Mouse (Mus musculus) intestine, embryonic 14.5 days (tissue): ENCODE data around the gene Bzw2. TPM values are rescaled to one million over a fixed set of nuclear protein-coding genes. Genes with fewer than 3 reads are reported as not detected.

Source experiments
- ATAC-seq: fragments of 200-750 bp; cut with Nextera tagmentation; replicated peaks from 2 replicates; pipeline ENCODE4 v1.8.0; 2017; ENCODE audit warnings: low read depth, moderate number of reproducible peaks, moderate TSS enrichment, moderate library complexity; ENCODE audit not compliant: low FRiP score, low TSS enrichment
- DNase-seq: peaks from one replicate; pipeline ENCODE4 v3.0.0-alpha.2; 2018; ENCODE audit warnings: low spot score
- H3K27ac ChIP-seq: fragments of 300-500 bp; sonication (generic); 2 replicates; pipeline ENCODE4 v1.5.1; 2014; ENCODE audit warnings: low read depth, mild to moderate bottlenecking, control low read depth
- H3K27me3 ChIP-seq: fragments of 300-500 bp; sonication (generic); replicated peaks from 2 replicates; pipeline ENCODE4 v1.6.1; 2014; ENCODE audit warnings: low read length, control low read depth; ENCODE audit not compliant: control insufficient read depth, insufficient read depth
- H3K36me3 ChIP-seq: fragments of 300-500 bp; sonication (generic); 2 replicates; pipeline ENCODE4 v1.6.1; 2014; ENCODE audit warnings: low read length, control low read depth; ENCODE audit not compliant: control insufficient read depth, insufficient read depth
- H3K4me1 ChIP-seq: fragments of 300-500 bp; sonication (generic); replicated peaks from 2 replicates; pipeline ENCODE4 v1.6.1; 2014; ENCODE audit warnings: low read length, control low read depth, mixed read lengths; ENCODE audit not compliant: control insufficient read depth, insufficient read depth
- H3K4me2 ChIP-seq: fragments of 300-500 bp; sonication (generic); 2 replicates; pipeline ENCODE4 v1.6.1; 2014; ENCODE audit warnings: low read length
- H3K4me3 ChIP-seq: fragments of 300-500 bp; sonication (generic); 2 replicates; pipeline ENCODE4 v1.5.1; 2014; ENCODE audit warnings: low read depth, low read length, control low read depth, mixed read lengths
- H3K9ac ChIP-seq: fragments of 300-500 bp; sonication (generic); 2 replicates; pipeline ENCODE4 v1.6.1; 2014; ENCODE audit warnings: mild to moderate bottlenecking, low read length
- H3K9me3 ChIP-seq: fragments of 300-500 bp; sonication (generic); 2 replicates; pipeline ENCODE4 v1.6.1; 2016; ENCODE audit warnings: low read length, control low read depth; ENCODE audit not compliant: control insufficient read depth
- WGBS: fragments of 180-500 bp; shearing (Covaris S2); extraction: QIAGEN DNeasy Blood & Tissue Kit; methylation state at CpG from one replicate; pipeline ENCODE4 v1.1.7; 2014; 5-methylcytosine and 5-hydroxymethylcytosine counted together
- polyA plus RNA-seq: library from polyadenylated mRNA; unstranded; fragments of >200 nt; fragmentation: Nextera tagmentation; extraction: Ambion mirVana; gene quantifications from 2 replicates; pipeline ENCODE4 v1.2.1, GENCODE M21; 2014

Bzw2 gene
- polyA plus RNA-seq, 1 experiment from 2014 or later, result 235 TPM

DNA sequence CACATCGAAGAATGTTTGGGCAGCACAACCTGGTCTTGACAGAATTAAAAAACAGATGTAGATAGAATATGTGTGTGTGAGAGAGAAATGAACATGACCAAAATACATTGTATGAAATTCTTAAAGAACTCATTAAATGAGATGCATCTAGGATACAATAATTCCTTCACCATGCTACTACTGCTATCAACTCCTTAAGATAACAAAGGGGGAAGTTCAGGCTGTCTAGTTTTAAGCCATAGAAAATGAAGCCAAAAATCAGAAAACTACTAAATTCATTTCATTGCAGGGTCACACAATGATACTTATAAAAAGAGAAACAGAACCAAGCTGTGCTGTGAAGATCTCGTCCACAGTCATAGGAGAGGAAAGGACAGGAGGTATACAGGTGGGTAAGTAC, 25.6 kb downstream of the Bzw2 start:
- Histone ChIP-seq H3K9ac (no peak overlapping the region), H3K4me2 (no peak overlapping the region), H3K27me3 (no peaks in the 10 kb centered on the region), H3K4me3 (no peak overlapping the region), H3K36me3 (peaks cover 44% of the 10 kb centered on the region), H3K27ac (no peak overlapping the region), H3K4me1 (no peaks in the 10 kb centered on the region), H3K9me3 (no peaks in the 10 kb centered on the region)
- DNase-seq (no peak), ATAC-seq (no peak)
- WGBS, result 97% methylated on average over 2 of the region's 2 CpGs

- Histone ChIP-seq H3K4me2 (no peak overlapping the region), H3K4me3 (no peak overlapping the region), H3K9ac (no peak overlapping the region), H3K27ac (no peak overlapping the region), H3K27me3 (no peaks in the 10 kb centered on the region), H3K36me3 (peaks cover 49% of the 10 kb centered on the region), H3K4me1 (no peaks in the 10 kb centered on the region), H3K9me3 (no peaks in the 10 kb centered on the region)
- 91% methylated on average over 5 of the region's 5 CpGs for WGBS
- ATAC-seq (no peak), DNase-seq (no peak)
These were observed 28.1 kb downstream of the Bzw2 start for GRCm38 (mm10) chr12:36129826-36130225.

DNA sequence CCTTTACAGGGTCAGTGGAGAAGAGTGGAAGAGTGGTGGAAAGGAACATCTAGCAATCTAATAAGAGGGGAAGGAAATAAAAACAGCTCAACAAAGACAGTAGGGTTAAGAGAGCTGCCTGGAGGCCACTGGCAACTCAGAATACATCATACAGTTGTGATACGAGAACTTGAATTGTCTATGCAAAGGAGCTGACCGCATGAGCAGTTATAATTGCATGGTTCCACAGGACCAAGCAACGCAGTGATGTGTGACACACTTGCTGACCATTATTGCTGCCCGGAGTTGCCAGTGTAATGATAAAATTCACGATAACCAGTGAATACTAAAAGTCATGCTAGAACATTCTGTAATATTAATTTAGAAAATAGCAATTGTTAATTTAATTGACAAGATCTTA, 31.8 kb downstream of the Bzw2 start:
- Histone ChIP-seq H3K4me3 (no peak overlapping the region), H3K9ac (no peak overlapping the region), H3K4me1 (no peaks in the 10 kb centered on the region), H3K36me3 (peaks cover 64% of the 10 kb centered on the region), H3K4me2 (no peak overlapping the region), H3K9me3 (no peaks in the 10 kb centered on the region), H3K27me3 (no peaks in the 10 kb centered on the region), H3K27ac (no peak overlapping the region)
- ATAC-seq, result no peak
- 95% methylated on average over 5 of the region's 5 CpGs for WGBS
- no peak for DNase-seq

DNA sequence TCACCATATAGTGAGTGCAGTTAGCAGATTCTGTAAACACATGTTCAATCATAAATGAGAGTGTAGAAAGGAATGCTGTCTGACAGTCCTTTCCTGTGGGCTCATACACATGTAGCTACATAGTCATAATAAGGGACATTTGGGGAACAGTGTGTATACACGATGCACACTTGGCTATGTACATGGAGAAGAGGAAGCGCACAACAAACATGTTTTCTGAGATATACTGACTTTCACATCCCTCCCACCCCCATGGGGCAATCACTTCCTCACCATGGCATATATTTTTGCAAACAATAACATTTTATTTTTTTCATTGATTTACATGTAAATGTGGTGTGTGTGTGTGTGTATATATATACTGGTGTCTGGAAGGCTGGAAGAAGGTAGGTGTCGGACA, 38.6 kb downstream of the Bzw2 start:
- Histone ChIP-seq H3K27me3 (no peaks in the 10 kb centered on the region), H3K4me2 (no peak overlapping the region), H3K4me3 (no peak overlapping the region), H3K27ac (no peak overlapping the region), H3K9ac (no peak overlapping the region), H3K36me3 (peaks cover 90% of the 10 kb centered on the region), H3K9me3 (no peaks in the 10 kb centered on the region), H3K4me1 (no peaks in the 10 kb centered on the region)
- DNase-seq, result no peak
- no peak for ATAC-seq
- WGBS, result 86% methylated on average over 3 of the region's 3 CpGs

DNA sequence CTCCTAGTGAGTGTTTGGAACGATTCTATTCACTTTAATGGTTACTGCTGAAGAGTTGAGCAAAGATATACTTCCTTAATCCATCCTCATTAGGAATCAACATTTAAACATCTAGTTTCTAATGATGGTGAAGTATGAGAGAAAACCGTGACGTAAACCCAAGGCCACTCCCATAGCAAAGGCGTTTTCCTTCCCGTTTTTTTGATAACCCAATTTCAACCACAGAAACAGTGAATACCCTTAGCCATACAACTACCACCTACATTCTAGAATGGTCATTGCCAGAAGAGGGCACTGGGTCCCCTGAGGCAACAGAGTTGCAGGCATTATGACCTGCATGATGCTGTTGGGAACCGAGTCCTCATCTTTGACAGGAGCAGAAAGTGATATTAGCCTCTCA, 40.7 kb downstream of the Bzw2 start:
- Histone ChIP-seq H3K9ac (no peak overlapping the region), H3K9me3 (no peaks in the 10 kb centered on the region), H3K4me3 (no peak overlapping the region), H3K36me3 (peaks cover 90% of the 10 kb centered on the region), H3K4me2 (no peak overlapping the region), H3K4me1 (no peaks in the 10 kb centered on the region), H3K27ac (no peak overlapping the region), H3K27me3 (no peaks in the 10 kb centered on the region)
- ATAC-seq (no peak), DNase-seq (no peak)
- 93% methylated on average over 6 of the region's 6 CpGs for WGBS

GRCm38 (mm10) chr12:36112081-36112480, 45.8 kb downstream of the Bzw2 start:
- 95% methylated on average over 3 of the region's 3 CpGs for WGBS

DNA sequence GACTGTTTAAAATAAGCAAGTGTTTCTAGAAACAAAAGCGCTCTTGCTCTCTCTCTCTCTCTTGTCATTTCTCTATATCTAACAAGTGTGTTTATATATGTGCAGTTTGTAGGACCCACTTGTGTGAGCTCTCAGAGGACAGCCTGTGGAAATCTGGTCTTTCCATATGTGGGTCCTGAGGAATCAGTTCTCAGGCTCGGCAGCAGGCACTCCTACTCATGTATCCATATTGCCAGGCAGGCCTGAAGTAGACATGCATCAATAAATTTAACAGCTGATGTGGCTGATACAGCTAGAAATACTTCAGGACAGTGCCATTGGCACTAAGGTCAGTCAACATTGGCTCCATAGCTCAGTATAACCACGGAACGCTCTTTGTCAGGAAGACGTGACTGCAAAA, 46.8 kb downstream of the Bzw2 start:
- WGBS, result 85% methylated on average over 5 of the region's 5 CpGs
- H3K9ac ChIP-seq, result no peak overlapping the region
- ATAC-seq (no peak), DNase-seq (no peak)
- H3K4me1 ChIP-seq, result no peaks in the 10 kb centered on the region
- H3K27me3 ChIP-seq, result no peaks in the 10 kb centered on the region
- H3K4me2 ChIP-seq, result no peak overlapping the region
- no peaks in the 10 kb centered on the region for H3K9me3 ChIP-seq
- H3K36me3 ChIP-seq, result peaks cover 85% of the 10 kb centered on the region
- no peak overlapping the region for H3K27ac ChIP-seq
- no peak overlapping the region for H3K4me3 ChIP-seq

More at GRCm38 (mm10) chr12:36112081-36112480, 45.8 kb downstream of the Bzw2 start:
- Histone ChIP-seq H3K36me3 (peaks cover 90% of the 10 kb centered on the region), H3K9me3 (no peaks in the 10 kb centered on the region), H3K9ac (no peak overlapping the region), H3K27ac (no peak overlapping the region), H3K27me3 (no peaks in the 10 kb centered on the region), H3K4me1 (no peaks in the 10 kb centered on the region), H3K4me3 (no peak overlapping the region), H3K4me2 (no peak overlapping the region)
- no peak for ATAC-seq
- no peak for DNase-seq

DNA sequence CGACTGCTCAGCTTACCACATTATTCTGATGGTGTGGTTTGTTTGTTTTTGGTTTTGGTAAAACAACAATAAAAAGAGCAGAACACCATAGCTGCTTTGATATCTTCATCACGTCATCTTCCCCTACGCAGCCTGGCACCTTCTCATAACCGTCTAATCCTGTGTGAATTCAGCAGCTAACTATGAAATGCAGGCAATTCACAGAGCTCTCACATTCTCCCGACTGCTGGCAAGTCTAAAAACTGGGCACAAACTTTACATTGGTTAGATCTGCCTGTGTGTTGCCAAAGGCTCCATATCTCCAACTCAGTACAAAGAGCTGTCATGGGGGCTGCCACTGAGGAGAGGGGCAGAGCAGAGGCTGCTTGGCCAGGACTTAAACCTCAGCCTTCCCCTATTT, 47.4 kb downstream of the Bzw2 start:
- no peak for DNase-seq
- ATAC-seq, result no peak
- H3K36me3 ChIP-seq, result peaks cover 84% of the 10 kb centered on the region

DNA sequence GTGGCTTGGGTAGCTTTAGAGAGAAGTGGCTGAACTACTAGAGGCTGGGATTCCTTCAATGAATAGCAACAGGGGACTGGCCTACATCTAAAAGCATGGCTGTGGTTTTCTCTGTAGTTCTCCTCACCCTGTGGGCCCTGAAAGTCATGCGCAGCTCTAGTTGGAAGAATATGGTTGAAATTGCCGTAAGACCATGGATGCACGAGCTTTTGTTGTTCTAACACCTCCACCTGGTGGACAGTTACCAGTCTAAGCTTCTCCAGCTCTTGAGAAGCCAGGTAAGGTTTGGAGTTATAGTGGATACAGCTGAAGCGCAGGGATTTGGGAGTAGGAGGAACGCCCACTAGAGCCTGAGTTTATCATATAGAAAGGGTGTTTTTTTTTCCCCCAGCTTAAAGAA, 49.4 kb downstream of the Bzw2 start:
- Histone ChIP-seq H3K27me3 (no peaks in the 10 kb centered on the region), H3K36me3 (peaks cover 76% of the 10 kb centered on the region), H3K4me2 (no peak overlapping the region), H3K9ac (no peak overlapping the region), H3K27ac (no peak overlapping the region), H3K9me3 (no peaks in the 10 kb centered on the region), H3K4me3 (no peak overlapping the region), H3K4me1 (no peaks in the 10 kb centered on the region)
- no peak for DNase-seq
- 96% methylated on average over 5 of the region's 5 CpGs for WGBS
- ATAC-seq, result no peak

More for the DNA sequence above, 47.4 kb downstream of the Bzw2 start:
- Histone ChIP-seq H3K9ac (no peak overlapping the region), H3K4me3 (no peak overlapping the region), H3K9me3 (no peaks in the 10 kb centered on the region), H3K4me1 (no peaks in the 10 kb centered on the region), H3K27ac (no peak overlapping the region), H3K27me3 (no peaks in the 10 kb centered on the region), H3K4me2 (no peak overlapping the region)
- 93% methylated on average over 5 of the region's 5 CpGs for WGBS
